Mouse (Mus musculus): ENCODE measurements at regions not wholly inside any gene's neighbourhood (a gene's known extent, or its start where the extent isn't known, plus 50 kb on each side); places are given as distances from the start of the nearest gene placed in this dataset.
A peak's percentile ranks its signal among the peaks of the same experiment; 100 is the strongest.

- H3K4me2 ChIP-seq, result no peak overlapping the region
- no peak overlapping the region for H3K4me3 ChIP-seq (ENCODE audit: low read depth, low read length)
- DNase-seq (ENCODE audit: low spot score, missing footprints) (no peak), ATAC-seq (ENCODE audit: low FRiP score) (peak; percentile 27; the same call in 1 of the 2 replicates)
- H3K36me3 ChIP-seq (ENCODE audit: control insufficient read depth, insufficient read depth, low read length), result no peaks in the 10 kb centered on the region
- 49% methylated on average over 9 of the region's 9 CpGs for WGBS
- peaks cover 9% of the 10 kb centered on the region for H3K4me1 ChIP-seq (ENCODE audit: control insufficient read depth, insufficient read depth, low read length)
- no peaks in the 10 kb centered on the region for H3K27me3 ChIP-seq (ENCODE audit: control insufficient read depth, insufficient read depth, low read length)
- no peak overlapping the region for H3K9ac ChIP-seq (ENCODE audit: low read length)
- no peaks in the 10 kb centered on the region for H3K9me3 ChIP-seq (ENCODE audit: control insufficient read depth, low read length)
- no peak overlapping the region for H3K27ac ChIP-seq (ENCODE audit: low read depth, low read length)
Observed at GRCm38 (mm10) chr3:50982649-50983048, 241.6 kb upstream of the Noct start.

GRCm38 (mm10) chr3:50983126-50983525 is 241.1 kb upstream of the Noct start:
- H3K36me3 ChIP-seq (ENCODE audit: control insufficient read depth, insufficient read depth, low read length), result no peaks in the 10 kb centered on the region
- H3K4me3 ChIP-seq (ENCODE audit: low read depth, low read length), result no peak overlapping the region
- no peaks in the 10 kb centered on the region for H3K9me3 ChIP-seq (ENCODE audit: control insufficient read depth, low read length)
- H3K27ac ChIP-seq (ENCODE audit: low read depth, low read length), result no peak overlapping the region
- H3K4me2 ChIP-seq, result no peak overlapping the region
- no peaks in the 10 kb centered on the region for H3K27me3 ChIP-seq (ENCODE audit: control insufficient read depth, insufficient read depth, low read length)
- no peak overlapping the region for H3K9ac ChIP-seq (ENCODE audit: low read length)
- peak; percentile 84 for DNase-seq (ENCODE audit: low spot score, missing footprints)
- 72% methylated on average over 5 of the region's 5 CpGs for WGBS
- peaks cover 9% of the 10 kb centered on the region for H3K4me1 ChIP-seq (ENCODE audit: control insufficient read depth, insufficient read depth, low read length)
- ATAC-seq (ENCODE audit: low FRiP score), result no peak

GRCm38 (mm10) chr3:50983962-50984765 is 240.1 kb upstream of the Noct start:
- WGBS, result 57% methylated on average over 12 of the region's 12 CpGs
- Histone ChIP-seq H3K4me3 (ENCODE audit: low read depth, low read length) (no peak overlapping the region), H3K27ac (ENCODE audit: low read depth, low read length) (no peak overlapping the region), H3K4me1 (ENCODE audit: control insufficient read depth, insufficient read depth, low read length) (peaks cover 9% of the 10 kb centered on the region), H3K9me3 (ENCODE audit: control insufficient read depth, low read length) (no peaks in the 10 kb centered on the region), H3K36me3 (ENCODE audit: control insufficient read depth, insufficient read depth, low read length) (no peaks in the 10 kb centered on the region), H3K27me3 (ENCODE audit: control insufficient read depth, insufficient read depth, low read length) (no peaks in the 10 kb centered on the region), H3K4me2 (no peak overlapping the region), H3K9ac (ENCODE audit: low read length) (no peak overlapping the region)
- DNase-seq (ENCODE audit: low spot score, missing footprints) (peak; percentile 88), ATAC-seq (ENCODE audit: low FRiP score) (peak; percentile 39; the same call in 1 of the 2 replicates)

GRCm38 (mm10) chr3:50987821-50988220 is 236.4 kb upstream of the Noct start:
- Histone ChIP-seq H3K4me3 (ENCODE audit: low read depth, low read length) (no peak overlapping the region), H3K36me3 (ENCODE audit: control insufficient read depth, insufficient read depth, low read length) (no peaks in the 10 kb centered on the region), H3K9ac (ENCODE audit: low read length) (no peak overlapping the region), H3K27me3 (ENCODE audit: control insufficient read depth, insufficient read depth, low read length) (no peaks in the 10 kb centered on the region), H3K4me1 (ENCODE audit: control insufficient read depth, insufficient read depth, low read length) (peaks cover 13% of the 10 kb centered on the region), H3K9me3 (ENCODE audit: control insufficient read depth, low read length) (no peaks in the 10 kb centered on the region), H3K27ac (ENCODE audit: low read depth, low read length) (no peak overlapping the region), H3K4me2 (no peak overlapping the region)
- ATAC-seq (ENCODE audit: low FRiP score) (no peak), DNase-seq (ENCODE audit: low spot score, missing footprints) (peak; percentile 4)
- WGBS, result 95% methylated on average over 12 of the region's 12 CpGs

- Histone ChIP-seq H3K4me1 (ENCODE audit: control insufficient read depth, insufficient read depth, low read length) (peaks cover 4% of the 10 kb centered on the region), H3K4me2 (no peak overlapping the region), H3K9me3 (ENCODE audit: control insufficient read depth, low read length) (no peaks in the 10 kb centered on the region), H3K9ac (ENCODE audit: low read length) (no peak overlapping the region), H3K27me3 (ENCODE audit: control insufficient read depth, insufficient read depth, low read length) (no peaks in the 10 kb centered on the region), H3K27ac (ENCODE audit: low read depth, low read length) (no peak overlapping the region), H3K36me3 (ENCODE audit: control insufficient read depth, insufficient read depth, low read length) (no peaks in the 10 kb centered on the region), H3K4me3 (ENCODE audit: low read depth, low read length) (no peak overlapping the region)
- ATAC-seq (ENCODE audit: low FRiP score) (no peak), DNase-seq (ENCODE audit: low spot score, missing footprints) (no peak)
- 85% methylated on average over 11 of the region's 11 CpGs for WGBS
Observed at GRCm38 (mm10) chr3:50990810-50991209, 233.4 kb upstream of the Noct start.

- no peak overlapping the region for H3K4me3 ChIP-seq (ENCODE audit: low read depth, low read length)
- H3K36me3 ChIP-seq (ENCODE audit: control insufficient read depth, insufficient read depth, low read length), result no peaks in the 10 kb centered on the region
- peaks cover 4% of the 10 kb centered on the region for H3K4me1 ChIP-seq (ENCODE audit: control insufficient read depth, insufficient read depth, low read length)
- H3K27ac ChIP-seq (ENCODE audit: low read depth, low read length), result no peak overlapping the region
- ATAC-seq (ENCODE audit: low FRiP score), result no peak
- no peaks in the 10 kb centered on the region for H3K9me3 ChIP-seq (ENCODE audit: control insufficient read depth, low read length)
- H3K9ac ChIP-seq (ENCODE audit: low read length), result no peak overlapping the region
- no peaks in the 10 kb centered on the region for H3K27me3 ChIP-seq (ENCODE audit: control insufficient read depth, insufficient read depth, low read length)
- H3K4me2 ChIP-seq, result no peak overlapping the region
- 44% methylated on average over 9 of the region's 9 CpGs for WGBS
- no peak for DNase-seq (ENCODE audit: low spot score, missing footprints)
Observed at GRCm38 (mm10) chr3:50992581-50993313, 231.5 kb upstream of the Noct start.

- WGBS, result 82% methylated on average over 3 of the region's 3 CpGs
- no peak for ATAC-seq (ENCODE audit: low FRiP score)
- H3K27me3 ChIP-seq (ENCODE audit: control insufficient read depth, insufficient read depth, low read length), result no peaks in the 10 kb centered on the region
- no peak for DNase-seq (ENCODE audit: low spot score, missing footprints)
- no peaks in the 10 kb centered on the region for H3K36me3 ChIP-seq (ENCODE audit: control insufficient read depth, insufficient read depth, low read length)
- H3K27ac ChIP-seq (ENCODE audit: low read depth, low read length), result no peak overlapping the region
- H3K9me3 ChIP-seq (ENCODE audit: control insufficient read depth, low read length), result no peaks in the 10 kb centered on the region
- H3K4me3 ChIP-seq (ENCODE audit: low read depth, low read length), result no peak overlapping the region
- no peak overlapping the region for H3K4me2 ChIP-seq
- H3K4me1 ChIP-seq (ENCODE audit: control insufficient read depth, insufficient read depth, low read length), result 0 out of 2 replicates have a peak, but pooled peaks cover 2% of the 10 kb centered on the region
- no peak overlapping the region for H3K9ac ChIP-seq (ENCODE audit: low read length)
Observed at GRCm38 (mm10) chr3:50999745-51000144, 224.5 kb upstream of the Noct start.

- ATAC-seq (ENCODE audit: low FRiP score), result no peak
- Histone ChIP-seq H3K27ac (ENCODE audit: low read depth, low read length) (no peak overlapping the region), H3K4me2 (no peak overlapping the region), H3K4me1 (ENCODE audit: control insufficient read depth, insufficient read depth, low read length) (0 out of 2 replicates have a peak, but pooled peaks cover 2% of the 10 kb centered on the region), H3K27me3 (ENCODE audit: control insufficient read depth, insufficient read depth, low read length) (no peaks in the 10 kb centered on the region), H3K4me3 (ENCODE audit: low read depth, low read length) (no peak overlapping the region), H3K9me3 (ENCODE audit: control insufficient read depth, low read length) (no peaks in the 10 kb centered on the region), H3K36me3 (ENCODE audit: control insufficient read depth, insufficient read depth, low read length) (no peaks in the 10 kb centered on the region), H3K9ac (ENCODE audit: low read length) (no peak overlapping the region)
- no peak for DNase-seq (ENCODE audit: low spot score, missing footprints)
- 94% methylated on average over 7 of the region's 7 CpGs for WGBS
Observed at GRCm38 (mm10) chr3:51000938-51001337, 223.3 kb upstream of the Noct start.

GRCm38 (mm10) chr3:51002662-51003061 is 221.6 kb upstream of the Noct start:
- H3K9me3 ChIP-seq (ENCODE audit: control insufficient read depth, low read length), result no peaks in the 10 kb centered on the region
- H3K27me3 ChIP-seq (ENCODE audit: control insufficient read depth, insufficient read depth, low read length), result no peaks in the 10 kb centered on the region
- H3K4me1 ChIP-seq (ENCODE audit: control insufficient read depth, insufficient read depth, low read length), result 0 out of 2 replicates have a peak, but pooled peaks cover 2% of the 10 kb centered on the region
- no peak overlapping the region for H3K27ac ChIP-seq (ENCODE audit: low read depth, low read length)
- no peaks in the 10 kb centered on the region for H3K36me3 ChIP-seq (ENCODE audit: control insufficient read depth, insufficient read depth, low read length)
- no peak overlapping the region for H3K4me2 ChIP-seq
- DNase-seq (ENCODE audit: low spot score, missing footprints), result peak; percentile 82
- no peak; the same call in 1 of the 2 replicates for ATAC-seq (ENCODE audit: low FRiP score)
- H3K4me3 ChIP-seq (ENCODE audit: low read depth, low read length), result no peak overlapping the region
- H3K9ac ChIP-seq (ENCODE audit: low read length), result no peak overlapping the region
- WGBS, result 40% methylated on average over 6 of the region's 6 CpGs
